Mouse (Mus musculus): ENCODE measurements around the gene Alppl2.

The Alppl2 gene

DNA sequence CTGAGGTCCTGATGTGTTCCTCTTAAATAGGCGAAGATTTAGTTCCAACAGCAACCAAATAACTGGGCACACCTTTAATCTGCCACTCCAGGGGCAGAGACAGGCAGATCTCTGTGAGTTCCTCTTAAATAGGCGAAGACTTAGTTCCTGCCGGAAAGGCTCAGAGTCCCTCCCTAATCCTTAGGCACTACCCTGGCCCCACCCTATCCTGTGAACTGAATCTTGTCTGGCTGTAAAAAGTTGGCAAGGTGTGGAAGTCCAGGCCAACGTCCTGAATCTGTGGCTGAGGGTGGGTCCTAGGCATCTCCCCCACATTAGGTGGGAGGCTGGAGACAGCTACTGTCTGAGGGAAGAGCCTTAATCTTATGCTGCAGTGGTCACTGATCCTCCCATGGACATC, at the start of gene Alppl2:
Gene Alppl2, minus strand, starts transcription at position 101 of the 400 bp plus-strand sequence.
- DNase-seq, result no peak

DNA sequence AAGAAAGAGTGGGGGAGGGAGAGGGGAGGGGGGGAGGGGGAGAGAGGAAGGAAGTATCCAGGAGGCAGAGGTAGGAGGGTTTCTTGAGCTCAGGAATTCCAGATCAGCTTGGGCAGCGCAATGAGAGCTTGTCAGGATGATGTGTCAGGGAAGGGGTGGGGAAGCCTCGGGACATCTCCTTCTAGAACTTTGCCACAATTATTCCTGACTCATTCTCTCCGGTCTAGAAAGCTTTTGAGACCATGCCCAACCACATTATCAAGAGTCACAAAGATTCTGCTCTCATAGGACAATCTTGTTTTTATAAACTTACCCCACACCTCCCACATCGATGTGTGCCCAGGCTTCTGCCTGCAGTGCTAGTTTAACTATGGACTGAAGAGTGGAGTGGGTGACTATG, 42.1 kb upstream of the Alppl2 start:
- DNase-seq, result no peak

DNA sequence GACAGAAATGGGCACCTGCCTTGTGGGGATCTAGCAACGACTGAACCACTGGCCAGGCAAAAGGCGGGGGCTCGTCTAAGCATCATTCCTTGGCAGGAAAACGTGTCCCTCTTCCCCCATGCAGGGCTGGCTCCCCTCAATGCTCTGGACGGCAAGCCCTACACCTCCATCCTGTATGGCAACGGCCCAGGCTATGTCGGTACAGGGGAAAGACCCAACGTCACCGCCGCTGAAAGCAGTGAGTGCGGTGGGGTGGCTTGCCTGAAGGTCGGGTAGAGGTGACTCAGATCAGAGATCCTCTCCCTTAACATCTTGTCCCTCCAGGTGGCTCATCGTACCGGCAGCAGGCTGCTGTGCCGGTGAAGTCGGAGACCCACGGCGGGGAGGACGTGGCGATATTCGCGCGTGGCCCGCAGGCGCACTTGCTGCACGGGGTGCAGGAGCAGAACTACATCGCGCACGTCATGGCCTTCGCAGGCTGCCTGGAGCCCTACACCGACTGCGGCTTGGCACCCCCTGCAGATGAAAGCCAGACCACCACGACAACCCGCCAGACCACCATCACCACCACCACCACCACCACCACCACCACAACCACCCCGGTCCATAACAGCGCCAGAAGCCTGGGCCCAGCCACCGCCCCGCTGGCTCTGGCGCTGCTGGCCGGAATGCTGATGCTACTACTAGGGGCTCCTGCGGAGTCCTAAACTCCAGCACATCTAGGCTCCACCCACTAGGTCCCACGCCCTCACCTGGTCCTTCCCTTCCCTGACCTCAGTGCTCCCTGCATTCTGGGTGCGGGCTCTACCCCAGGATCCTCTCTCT, 37.7 kb upstream of the Alppl2 start:
- no peak for DNase-seq

DNA sequence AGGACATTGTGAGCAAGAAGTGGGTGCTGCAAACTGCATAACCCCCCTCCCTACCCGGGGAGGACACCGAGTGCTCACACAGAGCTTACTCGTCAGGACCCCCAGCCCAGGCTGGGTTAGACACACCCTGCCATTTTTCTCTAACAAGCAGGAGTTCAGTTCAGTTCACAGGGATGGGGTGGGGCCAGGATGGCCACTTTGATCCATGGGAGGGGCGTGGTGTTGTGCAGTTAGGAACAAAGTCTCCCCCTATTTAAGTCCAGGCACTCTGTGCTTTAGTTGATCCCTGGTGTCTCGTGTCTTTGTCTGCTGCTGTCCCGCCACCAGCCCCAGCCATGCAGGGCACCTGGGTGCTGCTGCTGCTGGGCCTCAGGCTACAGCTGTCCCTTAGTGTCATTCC, 34.9 kb upstream of the Alppl2 start, which contains the start of gene Akp3:
Gene Akp3, plus strand, starts transcription at position 301 of the 400 bp plus-strand sequence.
- no peak for DNase-seq

DNA sequence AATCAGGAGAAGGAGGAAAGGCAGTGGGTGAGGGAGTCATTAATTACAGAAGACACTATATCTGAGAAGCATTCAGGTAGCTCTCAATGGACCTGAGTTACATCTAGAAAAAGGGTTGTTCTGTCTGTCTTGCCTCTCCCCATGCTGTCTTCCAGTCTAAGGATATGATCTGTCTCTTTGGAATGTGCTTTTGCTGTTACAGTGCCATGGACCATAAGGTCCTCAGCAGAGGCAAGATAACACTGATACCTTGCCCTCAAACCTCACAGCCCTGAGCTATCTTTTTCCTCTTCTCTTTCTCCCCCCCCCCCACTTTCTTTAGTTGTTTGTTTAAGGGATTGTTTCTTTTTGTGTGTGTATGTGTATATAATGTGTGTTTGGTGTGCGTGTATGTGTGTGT, 25.1 kb upstream of the Alppl2 start:
- DNase-seq, result no peak

DNA sequence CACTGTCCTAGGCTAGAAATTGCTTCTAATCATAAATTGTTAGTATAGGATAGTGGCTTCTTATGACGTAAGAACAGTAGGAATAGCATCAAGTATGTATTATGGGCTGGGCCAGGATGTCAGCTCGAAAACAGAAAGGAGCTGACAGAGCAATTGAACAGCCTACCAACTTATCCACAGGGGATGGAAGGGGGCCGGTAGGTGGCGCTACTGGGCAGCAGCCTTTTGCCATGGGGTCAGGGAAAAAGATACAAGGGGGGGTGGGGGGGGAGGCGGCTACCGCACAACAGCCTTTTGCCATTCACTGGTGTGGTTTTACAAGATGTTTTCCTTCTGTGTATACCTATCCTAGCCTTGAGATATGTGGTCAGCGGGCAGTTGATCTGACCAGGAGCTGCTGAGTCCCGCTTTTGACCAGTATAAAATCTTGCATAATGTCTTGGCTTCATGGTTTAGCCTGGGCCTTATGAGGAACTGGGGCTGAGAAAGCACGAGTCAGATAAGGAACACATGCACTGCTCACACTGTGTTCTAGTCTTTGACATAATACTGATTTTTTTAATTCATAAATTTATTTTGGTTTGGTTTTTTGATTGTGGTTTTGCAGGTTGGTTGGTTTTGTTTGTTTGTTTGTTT, 22.1 kb upstream of the Alppl2 start:
- no peak for DNase-seq

DNA sequence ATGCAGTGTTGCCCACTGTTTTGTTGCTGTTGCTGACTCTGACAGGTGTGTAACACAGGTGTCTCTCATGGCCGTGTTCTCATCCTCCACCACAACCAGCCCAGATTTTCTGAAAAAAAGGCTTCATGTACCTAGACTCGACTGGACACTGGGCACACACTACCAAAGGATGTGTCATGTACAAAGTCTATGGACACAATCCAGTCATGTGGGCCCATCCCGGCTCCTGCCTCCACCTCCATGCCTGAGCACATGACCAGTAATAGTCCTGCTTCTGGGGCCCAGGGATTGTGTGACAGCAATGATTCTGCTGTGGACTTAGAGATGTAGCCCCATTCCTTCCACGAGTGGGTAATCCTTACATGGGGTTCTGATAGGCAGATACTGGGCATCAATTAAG, 18.8 kb upstream of the Alppl2 start:
- DNase-seq, result no peak

DNA sequence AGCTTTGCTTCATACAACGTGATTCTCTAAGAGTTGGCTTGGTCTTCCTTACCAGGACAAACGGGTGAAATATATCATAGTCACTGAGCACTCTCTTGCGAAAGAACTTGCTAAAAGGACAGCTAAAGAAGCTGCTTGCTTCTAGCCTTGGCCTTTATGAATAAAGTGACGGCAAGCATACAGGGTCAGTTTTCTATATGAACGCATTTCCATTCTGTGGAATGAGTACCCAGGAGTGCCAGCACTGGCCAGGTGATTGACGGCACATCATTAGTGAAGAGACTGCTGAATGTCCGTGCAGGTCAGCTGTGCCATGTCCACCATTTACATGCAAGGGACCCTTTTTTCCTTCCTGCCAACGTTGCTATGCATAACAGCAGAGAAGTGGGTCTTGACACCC, 16.8 kb upstream of the Alppl2 start:
- DNase-seq, result no peak

DNA sequence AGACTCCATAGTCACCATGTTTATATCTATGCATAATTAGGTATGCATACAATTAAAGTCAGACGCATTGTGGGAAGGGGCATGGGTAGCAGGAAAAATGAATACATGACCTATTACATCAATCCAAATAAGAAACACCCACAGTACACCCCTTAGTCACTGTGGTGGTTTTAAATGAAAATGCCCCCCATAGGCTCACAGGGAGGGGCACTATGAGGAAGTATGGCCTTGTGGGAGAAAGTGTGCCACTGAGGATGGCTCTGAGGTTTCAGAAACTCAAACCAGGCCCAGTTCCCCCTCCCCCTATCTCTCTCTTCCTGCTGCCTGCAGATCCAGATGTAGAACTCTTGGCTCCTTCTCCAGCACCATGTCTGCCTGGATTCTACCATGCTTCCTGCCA, 14.2 kb upstream of the Alppl2 start:
- no peak for DNase-seq

DNA sequence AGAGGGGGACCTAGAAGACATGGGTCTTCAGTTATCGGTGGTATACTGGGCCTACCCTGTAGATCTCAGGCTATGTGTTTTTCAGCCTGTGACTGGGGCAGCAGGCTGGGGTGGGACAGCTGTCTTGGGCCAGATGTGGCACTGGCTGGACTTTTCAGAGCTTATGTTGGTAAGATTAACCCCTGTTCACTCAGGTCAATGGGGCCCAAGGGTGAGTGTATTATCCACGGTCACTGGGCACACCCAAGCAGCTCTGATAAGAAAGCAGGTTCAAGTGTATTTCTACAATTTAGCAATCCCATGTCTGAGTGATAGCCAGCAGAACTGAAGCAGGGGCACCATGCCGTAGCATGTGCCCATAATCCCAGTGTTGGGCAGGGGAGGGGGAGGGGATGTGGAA, 12.4 kb upstream of the Alppl2 start:
- DNase-seq, result no peak

DNA sequence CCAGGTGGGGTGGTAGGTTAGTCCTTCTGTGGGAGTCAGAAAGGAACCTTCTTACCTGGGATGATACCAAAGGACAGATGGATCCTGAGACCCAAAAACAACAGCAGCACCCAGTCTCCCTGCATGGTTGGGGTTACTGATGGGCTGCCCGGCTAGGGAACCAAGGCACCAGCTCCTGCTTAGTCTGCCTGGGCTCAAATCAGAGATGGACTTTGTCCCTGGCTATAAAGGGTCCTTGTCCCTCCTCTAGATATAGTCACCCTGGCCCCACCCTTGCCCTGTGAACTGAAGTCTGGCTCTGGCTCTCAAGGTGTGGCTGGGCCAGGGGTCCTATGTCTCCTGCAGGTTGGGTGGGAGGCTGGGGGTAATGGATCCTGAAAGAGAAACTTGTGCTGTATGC, 11.7 kb upstream of the Alppl2 start, which contains the start of gene Alpi:
Gene Alpi, minus strand, starts transcription at position 196 of the 400 bp plus-strand sequence.
- DNase-seq, result no peak

DNA sequence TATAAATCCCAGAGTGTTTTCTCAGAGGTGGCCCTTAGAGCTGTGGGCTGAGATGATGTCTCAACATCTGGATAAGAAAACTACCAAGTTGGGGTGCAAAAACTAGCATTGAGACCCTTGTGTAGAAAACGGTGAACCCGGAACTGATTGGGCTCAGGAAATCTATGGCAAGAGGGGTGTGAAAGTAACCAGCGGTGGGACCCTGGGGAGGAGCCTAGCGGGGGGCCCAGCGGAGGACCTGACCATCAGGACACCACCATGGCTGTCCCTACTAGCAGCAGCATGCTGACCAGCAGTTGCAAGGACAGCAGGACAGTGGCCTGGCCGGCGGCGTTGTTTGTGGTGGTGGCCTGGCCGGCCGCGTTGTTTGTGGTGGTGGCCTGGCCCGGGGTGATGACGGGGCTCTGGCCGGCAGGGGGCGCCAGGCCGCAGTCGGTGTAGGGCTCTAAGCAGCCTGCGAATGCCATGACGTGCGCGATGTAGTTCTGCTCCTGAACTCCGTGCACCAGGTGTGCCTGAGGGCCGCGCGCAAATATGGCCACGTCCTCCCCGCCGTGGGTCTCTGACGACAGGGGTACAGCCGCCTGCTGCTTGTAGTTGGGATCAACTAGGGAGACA, 8.7 kb upstream of the Alppl2 start:
- no peak for DNase-seq

DNA sequence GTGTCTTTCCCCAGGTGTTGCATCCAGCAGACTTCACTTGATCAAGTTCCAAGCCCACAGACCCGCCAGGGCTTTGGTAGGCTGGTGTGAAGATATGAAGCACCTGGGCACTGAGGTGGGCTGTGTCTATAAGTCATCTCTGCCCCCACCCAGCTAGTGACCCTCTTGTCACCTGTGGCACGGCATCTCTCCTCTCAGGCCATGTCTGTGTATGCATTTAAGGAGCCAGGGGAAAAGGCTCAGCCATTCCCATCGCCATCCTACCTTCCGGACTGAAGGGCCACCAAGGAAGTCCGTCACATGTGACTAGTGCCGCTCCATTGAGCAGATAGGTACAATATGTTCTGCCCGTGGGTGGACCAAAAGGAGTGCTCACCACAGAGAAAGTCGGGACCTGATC, 5.9 kb upstream of the Alppl2 start:
- DNase-seq, result no peak

DNA sequence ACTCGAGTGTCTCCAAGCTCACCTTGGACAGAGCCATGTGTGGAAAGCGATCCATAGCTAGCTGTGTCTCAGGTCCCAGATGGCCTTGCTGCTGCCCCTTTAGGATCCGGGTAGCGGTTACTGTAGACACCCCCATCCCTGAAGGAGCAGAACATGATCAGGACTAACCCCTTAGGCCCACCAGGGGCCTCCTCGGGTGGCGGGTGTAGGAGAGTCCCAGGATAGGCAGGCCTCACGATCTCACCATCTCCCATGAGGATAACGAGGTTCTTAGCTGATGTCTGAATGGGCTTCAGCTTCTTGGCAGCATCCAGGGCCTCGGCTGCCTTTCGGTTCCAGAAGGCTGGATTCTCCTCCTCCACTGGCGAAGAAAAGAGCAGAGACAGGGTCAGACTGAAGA, 477 bp downstream of the Alppl2 start:
- no peak for DNase-seq

DNA sequence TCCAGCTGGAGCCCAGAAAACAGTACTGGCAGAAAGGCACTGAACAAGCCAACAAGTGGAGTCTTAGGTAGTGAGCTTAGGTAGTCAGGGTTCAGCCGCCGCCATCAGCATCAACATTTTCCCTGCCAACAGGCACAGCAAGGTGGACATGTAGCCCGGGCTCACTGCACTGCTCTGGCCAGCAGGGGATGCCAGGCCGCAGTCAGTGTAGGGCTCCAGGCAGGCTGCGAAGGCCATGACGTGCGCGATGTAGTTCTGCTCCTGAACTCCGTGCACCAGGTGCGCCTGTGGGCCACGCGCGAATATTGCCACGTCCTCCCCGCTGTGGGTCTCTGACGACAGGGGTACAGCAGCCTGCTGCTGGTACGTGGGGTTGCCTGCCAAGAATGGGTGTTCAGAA, 2.8 kb downstream of the Alppl2 start:
- DNase-seq, result no peak

DNA sequence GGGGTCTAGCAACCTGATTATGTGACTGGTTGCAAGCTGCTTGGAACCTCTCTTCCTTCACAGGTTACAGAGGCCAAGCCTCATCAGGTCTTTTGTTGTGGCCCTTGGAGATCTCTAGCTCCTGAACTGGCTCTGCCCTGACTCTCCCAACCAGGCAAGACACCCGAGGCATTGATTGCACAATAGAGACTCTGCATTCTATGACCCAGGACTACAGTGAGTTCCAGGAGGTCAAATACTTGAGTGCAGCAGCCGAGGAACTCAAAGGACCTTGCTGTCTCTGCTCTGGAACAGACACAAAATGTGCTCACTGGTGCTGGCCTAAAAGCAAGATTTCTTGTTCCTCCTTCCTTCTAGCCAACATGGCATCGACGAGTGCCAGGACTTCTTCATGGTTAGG, 3.5 kb downstream of the Alppl2 start:
- no peak for DNase-seq

DNA sequence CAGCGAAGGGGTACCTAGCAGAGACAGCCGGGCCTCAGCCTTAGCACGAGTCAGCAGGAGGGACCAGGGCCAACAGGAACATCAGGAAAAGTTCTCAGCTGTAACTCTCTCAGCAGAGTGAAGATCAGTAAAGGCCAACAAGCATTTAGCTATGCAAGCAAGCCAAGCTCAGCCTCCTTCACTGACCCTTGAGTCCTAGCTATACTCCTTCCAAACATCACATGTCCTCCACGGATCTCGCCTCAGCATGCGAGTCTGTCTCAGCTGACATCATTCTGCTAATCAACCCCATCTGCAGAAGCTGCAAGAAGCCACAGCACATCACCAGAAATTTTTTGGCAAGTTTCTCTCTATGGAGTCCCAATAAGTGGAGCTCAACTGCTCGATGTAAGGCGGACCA, 16.0 kb downstream of the Alppl2 start:
- no peak for DNase-seq

DNA sequence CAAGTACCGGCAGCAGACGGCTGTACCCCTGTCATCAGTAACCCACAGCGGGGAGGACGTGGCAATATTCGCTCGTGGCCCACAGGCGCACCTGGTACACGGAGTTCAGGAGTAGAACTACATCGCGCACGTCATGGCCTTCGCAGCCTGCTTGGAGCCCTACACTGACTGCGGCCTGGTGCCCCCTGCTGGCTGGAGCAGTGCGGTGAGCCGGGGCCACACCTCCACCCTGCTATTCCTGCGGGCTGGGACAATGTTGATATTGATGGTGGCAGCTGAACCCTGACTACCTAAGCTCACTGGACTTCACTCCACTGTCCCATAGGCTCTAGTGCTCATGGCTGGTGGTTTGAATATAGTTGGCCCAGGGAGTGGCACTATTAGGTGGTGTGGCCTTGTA, 19.0 kb downstream of the Alppl2 start:
- no peak for DNase-seq

DNA sequence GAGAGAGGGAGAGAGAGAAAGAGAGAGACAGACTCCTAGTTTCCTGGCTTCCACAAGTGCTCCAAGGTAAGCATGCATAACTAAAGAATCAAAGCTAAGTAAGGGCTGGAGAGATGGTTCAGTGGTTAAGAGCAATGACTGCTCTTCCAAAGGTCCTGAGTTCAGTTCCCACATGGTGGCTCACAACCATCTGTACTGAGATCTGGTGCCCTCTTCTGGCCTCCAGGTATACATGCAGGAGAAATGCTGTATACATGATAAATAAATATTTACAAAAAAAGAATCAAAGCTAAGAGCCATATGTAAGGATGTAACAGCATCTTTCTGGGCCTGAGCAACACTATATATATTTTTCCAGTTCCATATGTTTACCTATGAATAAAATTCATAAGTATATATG, 28.8 kb downstream of the Alppl2 start:
- no peak for DNase-seq

DNA sequence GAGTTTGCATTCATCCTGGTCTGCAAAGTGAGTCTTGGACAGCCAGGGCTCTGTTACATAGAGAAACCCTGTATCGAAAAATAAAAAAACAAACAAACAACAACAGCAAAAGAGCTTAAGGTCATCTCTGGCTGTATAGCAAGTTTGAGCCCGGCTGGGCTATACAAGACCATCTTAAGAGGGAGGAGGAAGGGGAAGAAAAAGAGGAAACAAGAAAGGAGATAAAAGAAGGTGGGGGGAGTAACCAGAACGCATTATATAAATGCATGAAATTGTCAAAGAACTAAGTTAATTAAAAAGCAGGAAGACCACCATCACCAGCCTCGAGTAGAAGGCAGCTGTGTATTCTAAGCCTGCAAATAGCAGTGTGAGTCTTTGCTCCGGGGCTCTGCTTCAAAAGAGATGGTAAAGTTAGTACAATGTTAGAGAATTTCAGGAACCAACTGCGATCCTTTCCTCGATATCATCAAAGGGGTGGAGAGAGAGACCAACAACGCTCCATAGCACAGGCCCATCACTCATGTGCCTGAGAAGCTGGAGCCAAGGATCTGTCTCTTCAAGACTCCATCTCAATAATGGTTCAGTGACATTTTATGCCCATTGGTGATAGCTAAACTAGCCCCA, 30.6 kb downstream of the Alppl2 start:
- no peak for DNase-seq

DNA sequence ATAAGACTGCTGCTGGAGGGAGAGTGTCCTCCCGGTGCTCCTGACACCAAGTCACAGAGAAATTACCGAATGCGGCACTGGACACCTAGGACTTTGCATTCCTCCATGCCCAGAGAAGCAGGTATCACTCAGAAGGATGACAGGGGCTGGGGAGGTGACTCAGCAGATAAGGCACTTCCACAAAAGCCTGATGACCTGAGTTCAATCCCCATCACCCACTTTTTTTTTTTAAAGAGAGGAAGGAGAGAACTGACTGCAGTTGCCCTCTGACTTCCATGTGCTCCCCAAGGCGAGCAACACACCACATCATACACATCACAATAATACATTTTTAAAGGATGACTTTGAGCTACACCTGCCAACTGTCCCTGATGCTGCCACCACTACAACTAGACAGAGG, 32.7 kb downstream of the Alppl2 start:
- no peak for DNase-seq

DNA sequence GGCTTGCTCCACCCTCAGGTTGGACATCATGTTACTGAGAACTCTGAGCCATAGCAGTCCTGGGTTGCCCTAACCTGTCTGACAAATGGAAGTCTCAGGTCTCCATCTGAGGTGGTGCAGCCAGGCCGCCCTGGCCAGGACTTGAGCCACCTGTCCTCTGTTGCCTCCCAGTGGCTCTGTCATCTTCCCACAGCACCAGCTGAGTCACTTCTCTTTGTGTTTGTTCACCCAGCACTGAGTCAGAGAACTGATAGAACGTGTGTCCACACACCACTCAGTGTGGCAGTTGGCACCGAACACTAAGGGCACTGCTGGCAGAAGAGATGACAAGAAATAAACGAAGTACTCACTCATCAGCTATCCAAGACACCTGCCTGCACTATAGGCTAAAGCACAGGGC, 38.4 kb downstream of the Alppl2 start:
- DNase-seq, result no peak

DNA sequence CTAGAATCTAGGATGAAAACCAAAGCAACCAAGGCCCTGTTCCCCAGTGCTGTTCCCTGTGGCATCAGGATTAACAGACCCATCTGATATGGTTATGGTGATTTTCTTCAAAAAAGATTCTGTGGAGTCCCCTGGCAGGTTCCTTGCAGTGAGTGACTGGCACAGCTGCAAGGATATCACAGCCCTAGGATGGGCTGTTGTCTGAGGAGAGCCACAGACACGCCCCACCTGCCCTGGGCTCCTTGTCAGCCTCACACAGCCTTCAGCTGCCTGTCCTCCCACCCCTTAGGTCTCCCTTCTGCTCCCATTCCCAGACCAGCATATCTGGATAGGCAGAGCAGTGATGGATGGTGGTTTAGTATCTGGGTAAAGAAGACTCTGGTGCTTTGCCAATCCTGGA, 39.0 kb downstream of the Alppl2 start:
- no peak for DNase-seq

DNA sequence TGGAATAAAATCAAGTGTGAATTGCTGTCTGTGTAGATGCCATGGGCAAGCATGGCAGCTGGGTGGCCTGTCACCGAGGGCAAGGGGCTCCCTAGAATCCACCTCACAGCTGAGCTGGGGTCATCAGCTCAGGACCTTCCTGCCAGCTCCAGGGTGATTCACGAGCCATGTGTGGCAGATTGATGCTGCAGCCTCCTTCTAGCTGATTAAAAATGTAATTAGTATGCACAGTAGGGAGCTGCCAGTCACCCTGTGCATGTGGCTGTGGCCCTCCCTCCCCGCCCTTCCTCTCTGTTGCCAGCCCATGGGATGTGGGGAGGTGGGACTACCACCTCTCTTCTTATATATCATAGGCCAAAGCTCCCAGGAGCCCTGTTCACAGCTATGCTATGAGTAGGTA, 39.7 kb downstream of the Alppl2 start:
- DNase-seq, result no peak
